Mouse (Mus musculus): Measurements from ENCODE around the gene Milr1.

- TF ChIP-seq CHD2 (IDR thresholded peaks at IDR 0.05; ENCODE audit: low read depth, low read length) (no peak), ZNF384 (IDR thresholded peaks at IDR 0.05; ENCODE audit: low read depth, low read length) (no peak)
Measured at GRCm38 (mm10) chr11:106706212-106706611, 44.8 kb upstream of the Milr1 start.

Data from ES-E14 (cell line).